Mouse (Mus musculus): ENCODE measurements at regions not wholly inside any gene's neighbourhood (a gene's known extent, or its start where the extent isn't known, plus 50 kb on each side); places are given as distances from the start of the nearest gene placed in this dataset.

DNA sequence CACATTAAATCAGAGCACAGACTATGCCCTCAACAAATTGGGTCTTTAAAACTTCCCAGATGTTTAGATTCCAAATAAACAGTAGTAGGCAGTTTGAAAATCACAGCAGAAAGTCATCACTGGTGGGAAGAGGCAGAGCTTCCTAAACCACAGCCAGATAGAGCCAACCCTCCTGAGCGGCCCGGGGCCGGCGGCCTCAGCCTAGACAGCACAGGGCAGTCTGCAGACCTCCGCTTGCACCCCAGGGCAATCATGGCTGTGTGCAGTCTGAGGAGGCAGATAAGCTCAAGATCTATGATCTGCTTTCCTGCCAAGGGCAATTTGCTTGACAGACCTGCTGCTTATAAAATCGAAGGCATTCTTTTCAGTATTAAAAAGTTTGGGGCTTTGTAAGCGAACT lies 192.6 kb downstream of the Hlx start:
- H3K4me2 ChIP-seq (replicated peaks; ENCODE audit: low read depth), result no peak overlapping the region
- no peak overlapping the region for H3K9ac ChIP-seq (ENCODE audit: low read length)
- 40% methylated on average over 7 of the region's 7 CpGs for WGBS
- TF ChIP-seq EP300 (optimal IDR thresholded peaks at IDR 0.05) (no peak), CTCF (IDR thresholded peaks at IDR 0.05; ENCODE audit: low read depth) (no peak)
- H3K36me3 ChIP-seq (ENCODE audit: control insufficient read depth, insufficient read depth, low read length), result no peaks in the 10 kb centered on the region
- H3K4me1 ChIP-seq (replicated peaks; ENCODE audit: control insufficient read depth, insufficient read depth), result no peaks in the 10 kb centered on the region
- H3K4me3 ChIP-seq (ENCODE audit: low read depth, low read length), result no peak overlapping the region
- no peaks in the 10 kb centered on the region for H3K27me3 ChIP-seq (ENCODE audit: control insufficient read depth, insufficient read depth, low read length)
- H3K27ac ChIP-seq (replicated peaks), result no peak overlapping the region
- H3K9me3 ChIP-seq (ENCODE audit: control insufficient read depth, low read length), result no peaks in the 10 kb centered on the region
- no peak for DNase-seq (ENCODE audit: low spot score)
- no peak for ATAC-seq (ENCODE audit: low FRiP score, low TSS enrichment)

DNA sequence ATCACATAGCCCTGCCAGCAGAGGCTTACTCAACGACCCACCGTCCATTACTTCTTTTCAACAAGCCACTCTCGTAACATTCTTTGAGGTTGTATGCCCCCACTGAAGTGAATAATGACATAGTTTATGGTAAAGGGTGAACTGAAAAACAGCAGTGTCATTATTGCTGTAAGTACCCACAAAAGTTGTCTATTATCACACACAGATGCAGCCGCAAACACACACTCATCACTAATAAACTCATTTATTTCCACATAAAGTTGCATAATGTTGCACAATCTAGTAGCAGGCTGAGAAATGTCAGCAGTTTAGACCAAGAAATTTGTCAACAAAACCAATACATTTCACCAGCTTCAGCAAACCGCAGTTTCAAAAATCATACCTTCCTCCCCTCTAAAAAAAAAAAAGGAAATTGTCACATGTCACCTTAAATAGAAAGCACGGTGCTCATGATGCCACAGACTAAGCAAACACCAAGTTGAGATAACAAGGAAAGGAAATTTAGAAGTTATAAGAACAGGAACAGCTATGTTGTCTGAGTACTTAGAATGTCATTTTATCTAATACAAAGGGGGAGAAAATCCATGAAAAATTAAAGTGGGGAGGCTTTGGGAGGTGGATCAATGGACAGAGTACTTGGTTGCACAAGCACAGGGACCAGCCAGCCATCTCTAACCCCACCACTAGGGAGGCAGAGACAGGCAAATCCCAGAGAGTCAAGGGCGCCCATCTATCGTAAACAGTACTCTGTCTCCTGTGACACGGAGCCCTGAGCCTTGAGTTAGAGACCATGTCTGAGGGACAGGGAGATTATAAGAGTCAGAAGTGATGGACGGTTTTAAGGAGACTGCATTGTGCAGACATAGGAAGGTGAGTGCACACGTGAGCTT lies 195.9 kb downstream of the Hlx start:
- no peaks in the 10 kb centered on the region for H3K36me3 ChIP-seq (ENCODE audit: control insufficient read depth, insufficient read depth, low read length)
- no peak overlapping the region for H3K9ac ChIP-seq (ENCODE audit: low read length)
- no peak overlapping the region for H3K4me3 ChIP-seq (ENCODE audit: low read depth, low read length)
- no peak overlapping the region for H3K4me2 ChIP-seq (replicated peaks; ENCODE audit: low read depth)
- ATAC-seq (ENCODE audit: low FRiP score, low TSS enrichment), result no peak
- no peaks in the 10 kb centered on the region for H3K9me3 ChIP-seq (ENCODE audit: control insufficient read depth, low read length)
- no peak for DNase-seq (ENCODE audit: low spot score)
- no peaks in the 10 kb centered on the region for H3K4me1 ChIP-seq (replicated peaks; ENCODE audit: control insufficient read depth, insufficient read depth)
- 69% methylated on average over 11 of the region's 11 CpGs for WGBS
- TF ChIP-seq CTCF (IDR thresholded peaks at IDR 0.05; ENCODE audit: low read depth) (no peak), EP300 (optimal IDR thresholded peaks at IDR 0.05) (no peak)
- H3K27ac ChIP-seq (replicated peaks), result no peak overlapping the region
- no peaks in the 10 kb centered on the region for H3K27me3 ChIP-seq (ENCODE audit: control insufficient read depth, insufficient read depth, low read length)

DNA sequence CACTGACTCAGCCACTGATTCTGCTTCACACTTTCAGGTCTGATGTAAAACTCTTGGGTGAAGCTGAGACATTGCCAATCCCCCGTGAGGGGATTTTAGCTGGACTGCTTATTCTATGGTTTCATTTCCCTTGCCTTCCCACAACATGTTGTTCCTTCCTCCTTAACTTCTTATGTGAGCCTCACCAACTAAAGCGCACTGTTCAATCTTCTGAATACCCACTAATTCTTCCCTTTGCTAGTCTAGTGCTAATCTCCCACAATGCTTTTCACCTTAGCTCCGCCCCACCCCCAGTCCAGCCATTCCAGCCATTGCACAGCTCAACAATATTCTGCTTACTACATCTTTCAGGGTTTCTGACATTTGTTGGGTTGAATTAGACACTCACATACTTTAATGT lies 196.7 kb downstream of the Hlx start:
- no peak for DNase-seq (ENCODE audit: low spot score)
- H3K9ac ChIP-seq (ENCODE audit: low read length), result no peak overlapping the region
- no peak overlapping the region for H3K27ac ChIP-seq (replicated peaks)
- no peaks in the 10 kb centered on the region for H3K36me3 ChIP-seq (ENCODE audit: control insufficient read depth, insufficient read depth, low read length)
- H3K4me3 ChIP-seq (ENCODE audit: low read depth, low read length), result no peak overlapping the region
- TF ChIP-seq CTCF (IDR thresholded peaks at IDR 0.05; ENCODE audit: low read depth), result no peak
- no peaks in the 10 kb centered on the region for H3K9me3 ChIP-seq (ENCODE audit: control insufficient read depth, low read length)
- WGBS, result 91% methylated on average over 3 of the region's 3 CpGs
- no peaks in the 10 kb centered on the region for H3K27me3 ChIP-seq (ENCODE audit: control insufficient read depth, insufficient read depth, low read length)
- no peaks in the 10 kb centered on the region for H3K4me1 ChIP-seq (replicated peaks; ENCODE audit: control insufficient read depth, insufficient read depth)
- no peak overlapping the region for H3K4me2 ChIP-seq (replicated peaks; ENCODE audit: low read depth)
- no peak for ATAC-seq (ENCODE audit: low FRiP score, low TSS enrichment)

DNA sequence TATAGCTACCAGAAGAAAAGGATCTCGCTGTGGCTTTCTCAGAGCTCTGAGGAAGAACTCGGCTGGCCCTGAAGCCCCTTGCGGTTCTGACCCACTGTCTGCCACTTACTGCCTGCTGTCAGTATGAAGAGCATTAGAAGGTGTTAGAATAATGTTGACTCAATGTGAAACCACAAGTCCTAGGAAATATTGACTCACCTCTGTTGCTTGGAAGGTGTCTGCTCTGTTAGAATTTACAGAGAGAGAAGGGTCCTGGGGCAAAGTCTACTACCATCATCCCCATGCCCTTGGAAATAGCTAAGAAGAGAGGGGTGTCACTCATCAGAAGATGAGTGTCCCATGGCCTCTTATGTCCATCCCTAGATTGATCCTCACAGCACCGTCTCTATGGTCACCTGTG lies 197.9 kb downstream of the Hlx start:
- no peak overlapping the region for H3K4me3 ChIP-seq (ENCODE audit: low read depth, low read length)
- no peak overlapping the region for H3K4me2 ChIP-seq (replicated peaks; ENCODE audit: low read depth)
- no peaks in the 10 kb centered on the region for H3K27me3 ChIP-seq (ENCODE audit: control insufficient read depth, insufficient read depth, low read length)
- DNase-seq (ENCODE audit: low spot score) (no peak), ATAC-seq (ENCODE audit: low FRiP score, low TSS enrichment) (no peak)
- TF ChIP-seq CTCF (IDR thresholded peaks at IDR 0.05; ENCODE audit: low read depth) (no peak), EP300 (optimal IDR thresholded peaks at IDR 0.05) (no peak)
- H3K4me1 ChIP-seq (replicated peaks; ENCODE audit: control insufficient read depth, insufficient read depth), result no peaks in the 10 kb centered on the region
- H3K27ac ChIP-seq (replicated peaks), result no peak overlapping the region
- H3K9ac ChIP-seq (ENCODE audit: low read length), result no peak overlapping the region
- no peaks in the 10 kb centered on the region for H3K9me3 ChIP-seq (ENCODE audit: control insufficient read depth, low read length)
- 83% methylated on average over 4 of the region's 4 CpGs for WGBS
- H3K36me3 ChIP-seq (ENCODE audit: control insufficient read depth, insufficient read depth, low read length), result no peaks in the 10 kb centered on the region

DNA sequence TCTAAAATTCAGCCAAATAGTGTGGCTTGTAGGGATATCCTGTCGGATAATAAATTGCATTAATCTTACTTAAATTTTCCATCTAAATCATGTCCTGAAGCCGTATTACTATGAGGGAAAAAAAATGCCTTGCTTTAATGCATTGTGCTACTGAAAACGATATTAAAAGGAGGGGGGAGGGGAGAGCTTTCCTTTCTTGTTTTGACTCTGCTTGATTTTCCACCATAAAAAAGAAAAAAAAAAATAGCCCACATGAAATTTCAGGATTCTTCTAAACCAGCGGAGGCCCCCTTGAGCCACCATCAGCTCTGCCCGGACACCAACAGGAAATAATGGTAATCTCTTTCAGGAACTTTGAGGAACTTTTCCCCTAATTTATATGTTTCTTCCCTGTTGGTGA lies 198.5 kb downstream of the Hlx start:
- no peak for DNase-seq (ENCODE audit: low spot score)
- no peak overlapping the region for H3K9ac ChIP-seq (ENCODE audit: low read length)
- no peaks in the 10 kb centered on the region for H3K27me3 ChIP-seq (ENCODE audit: control insufficient read depth, insufficient read depth, low read length)
- WGBS, result 54% methylated on average over 5 of the region's 5 CpGs
- H3K4me2 ChIP-seq (replicated peaks; ENCODE audit: low read depth), result no peak overlapping the region
- no peaks in the 10 kb centered on the region for H3K36me3 ChIP-seq (ENCODE audit: control insufficient read depth, insufficient read depth, low read length)
- no peaks in the 10 kb centered on the region for H3K4me1 ChIP-seq (replicated peaks; ENCODE audit: control insufficient read depth, insufficient read depth)
- H3K27ac ChIP-seq (replicated peaks), result no peak overlapping the region
- no peaks in the 10 kb centered on the region for H3K9me3 ChIP-seq (ENCODE audit: control insufficient read depth, low read length)
- TF ChIP-seq EP300 (optimal IDR thresholded peaks at IDR 0.05) (no peak), CTCF (IDR thresholded peaks at IDR 0.05; ENCODE audit: low read depth) (no peak)
- ATAC-seq (ENCODE audit: low FRiP score, low TSS enrichment), result no peak
- H3K4me3 ChIP-seq (ENCODE audit: low read depth, low read length), result no peak overlapping the region

DNA sequence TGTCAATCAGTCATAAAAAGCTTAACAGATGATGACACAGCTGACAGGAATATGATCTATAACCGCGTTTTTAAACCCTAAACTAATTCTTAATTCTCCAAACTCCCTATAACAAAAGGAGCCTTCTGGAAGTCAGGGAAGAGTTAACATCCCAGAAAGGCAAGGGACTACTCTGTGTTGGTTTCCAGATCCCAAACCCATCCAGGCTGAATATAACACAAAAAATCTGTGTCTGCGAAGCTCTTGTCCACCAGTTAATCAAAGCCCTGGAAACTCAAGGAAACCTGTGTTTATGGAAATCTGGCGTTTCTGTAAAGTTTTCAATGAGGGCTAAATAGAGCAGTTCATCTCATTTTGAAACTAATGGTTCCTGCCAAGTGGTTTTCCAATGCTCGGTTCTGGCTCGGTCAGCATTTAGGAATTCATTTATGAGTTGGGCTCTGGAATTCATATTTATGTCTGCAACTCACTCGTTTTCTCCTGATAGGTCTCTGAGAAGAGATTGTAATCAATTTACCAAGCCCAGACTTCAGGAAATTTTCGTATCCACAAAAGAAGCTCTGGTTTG lies 199.8 kb downstream of the Hlx start:
- Histone ChIP-seq H3K9me3 (ENCODE audit: control insufficient read depth, low read length) (no peaks in the 10 kb centered on the region), H3K27ac (replicated peaks) (no peak overlapping the region), H3K36me3 (ENCODE audit: control insufficient read depth, insufficient read depth, low read length) (no peaks in the 10 kb centered on the region), H3K4me2 (replicated peaks; ENCODE audit: low read depth) (no peak overlapping the region), H3K4me3 (ENCODE audit: low read depth, low read length) (no peak overlapping the region), H3K4me1 (replicated peaks; ENCODE audit: control insufficient read depth, insufficient read depth) (no peaks in the 10 kb centered on the region), H3K27me3 (ENCODE audit: control insufficient read depth, insufficient read depth, low read length) (no peaks in the 10 kb centered on the region), H3K9ac (ENCODE audit: low read length) (no peak overlapping the region)
- DNase-seq (ENCODE audit: low spot score), result no peak
- WGBS, result 47% methylated on average over 8 of the region's 8 CpGs
- no peak for TF ChIP-seq EP300 (optimal IDR thresholded peaks at IDR 0.05)
- no peak for TF ChIP-seq CTCF (IDR thresholded peaks at IDR 0.05; ENCODE audit: low read depth)
- ATAC-seq (ENCODE audit: low FRiP score, low TSS enrichment), result no peak
